Mouse (Mus musculus): ENCODE data around the gene Ric8a.

Gene Ric8a

DNA sequence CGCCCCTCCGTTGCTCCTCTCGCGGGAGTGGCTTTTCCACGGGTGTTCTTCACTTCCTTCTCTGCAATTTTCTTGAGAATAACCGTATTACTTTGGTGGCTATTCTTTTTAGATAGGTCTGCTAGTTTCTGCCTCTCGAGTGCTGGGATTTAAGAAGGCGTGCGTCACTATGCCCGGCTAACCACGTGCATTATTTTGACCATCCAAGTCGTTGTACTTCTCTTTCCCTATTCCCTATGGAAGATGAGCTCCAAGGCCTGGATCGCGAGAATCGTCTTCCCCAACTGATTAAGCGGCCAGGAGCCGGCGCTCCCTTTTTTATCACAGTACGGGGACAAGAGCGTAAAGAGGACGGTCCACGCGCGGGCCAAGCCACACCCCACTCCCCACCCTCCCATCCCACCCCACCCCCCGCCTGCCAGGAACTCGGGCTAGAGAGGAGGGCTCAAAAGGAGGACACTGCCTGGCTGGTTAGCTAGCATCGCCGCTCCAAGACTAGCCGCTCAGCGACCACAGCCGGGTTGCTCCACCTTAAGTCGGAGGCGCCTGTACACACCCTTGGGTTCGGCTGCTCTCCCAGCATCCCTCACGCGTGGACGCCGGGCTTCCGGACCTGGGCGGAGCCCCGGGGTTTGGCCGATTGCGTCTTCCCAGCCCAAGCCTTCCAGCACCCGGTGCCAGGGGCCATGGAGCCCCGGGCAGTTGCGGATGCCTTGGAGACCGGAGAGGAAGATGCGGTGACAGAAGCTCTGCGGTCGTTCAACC, at the start of gene Ric8a:
Gene Ric8a, plus strand, starts transcription at position 173 of the 765 bp plus-strand sequence.
- peak; percentile 54 for DNase-seq (ENCODE audit: low read depth)

DNA sequence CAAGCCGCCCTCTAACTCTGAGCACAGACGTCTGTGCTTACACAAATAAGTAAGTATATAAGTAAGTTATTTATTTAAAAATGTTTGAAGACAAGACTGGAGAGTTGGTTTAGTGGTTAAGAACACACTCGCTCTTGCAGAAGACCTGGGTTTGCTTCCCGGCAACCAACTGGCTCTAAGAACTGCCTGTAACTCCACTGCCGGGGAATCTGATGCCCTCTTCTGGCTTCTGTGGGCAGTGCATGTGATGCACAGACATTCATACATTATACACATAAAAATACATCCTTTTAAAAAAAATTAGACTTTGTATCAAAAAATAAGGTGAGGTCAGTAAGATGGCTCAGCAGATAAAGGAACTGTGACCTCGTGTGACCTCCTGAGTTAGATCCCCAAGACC, 46.3 kb upstream of the Ric8a start:
- DNase-seq (ENCODE audit: low read depth), result no peak

DNA sequence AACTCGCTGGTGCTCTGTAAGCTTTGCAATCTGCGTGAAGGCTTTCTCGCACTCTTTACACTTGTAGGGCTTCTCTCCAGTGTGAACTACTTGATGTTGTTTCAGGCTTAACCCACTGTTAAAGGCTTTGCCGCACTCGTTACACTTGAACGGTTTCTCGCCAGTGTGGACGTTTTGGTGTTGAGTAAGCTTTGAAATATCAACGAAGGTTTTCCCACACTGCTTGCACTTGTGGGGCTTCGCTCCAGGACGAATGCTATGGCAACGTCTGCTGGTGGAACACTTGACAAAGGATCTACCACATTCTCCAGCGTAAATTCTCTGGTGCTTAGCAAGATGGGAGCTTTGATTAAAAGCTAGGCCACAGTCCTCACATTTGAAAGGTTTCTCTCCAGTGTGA, 45.0 kb upstream of the Ric8a start:
- DNase-seq (ENCODE audit: low read depth), result no peak

DNA sequence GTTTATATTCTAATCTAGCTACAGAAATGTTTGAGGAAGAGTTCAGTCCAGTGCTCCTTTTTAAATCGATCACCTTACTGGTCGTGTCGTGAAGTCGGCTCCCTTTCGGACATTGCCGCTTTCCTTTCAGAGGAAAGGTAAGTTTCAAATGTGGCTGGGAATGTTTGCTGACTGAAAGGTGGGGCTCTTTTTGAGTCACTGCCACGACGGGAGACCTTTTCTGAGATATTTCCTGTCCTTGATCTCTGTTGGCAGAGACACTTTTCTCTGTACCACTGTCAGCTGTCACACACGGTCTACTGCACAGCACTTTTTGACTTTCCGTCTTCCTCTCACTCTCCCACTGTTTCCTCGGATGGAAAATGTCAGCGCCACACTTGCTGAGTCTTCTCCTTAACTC, 43.9 kb upstream of the Ric8a start:
- DNase-seq (ENCODE audit: low read depth), result no peak

DNA sequence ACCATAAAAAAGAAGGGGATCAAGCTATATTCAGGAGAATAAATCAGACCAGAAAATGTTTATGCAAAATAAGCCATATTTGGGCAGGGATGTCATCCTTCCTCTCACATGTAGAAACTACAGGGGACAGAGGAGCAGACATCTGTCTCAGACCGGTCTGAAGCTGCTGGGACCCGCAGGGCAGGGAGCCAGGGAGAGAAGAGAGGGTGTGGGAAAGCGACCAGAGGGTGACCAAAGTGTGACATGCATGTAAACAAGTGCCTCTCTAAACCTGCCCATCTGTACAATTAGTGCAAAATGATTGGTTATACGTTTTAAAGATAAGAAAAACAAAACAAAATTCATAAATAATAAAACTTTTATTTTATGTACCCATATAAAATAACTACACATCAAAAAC, 36.6 kb upstream of the Ric8a start:
- no peak for DNase-seq (ENCODE audit: low read depth)

DNA sequence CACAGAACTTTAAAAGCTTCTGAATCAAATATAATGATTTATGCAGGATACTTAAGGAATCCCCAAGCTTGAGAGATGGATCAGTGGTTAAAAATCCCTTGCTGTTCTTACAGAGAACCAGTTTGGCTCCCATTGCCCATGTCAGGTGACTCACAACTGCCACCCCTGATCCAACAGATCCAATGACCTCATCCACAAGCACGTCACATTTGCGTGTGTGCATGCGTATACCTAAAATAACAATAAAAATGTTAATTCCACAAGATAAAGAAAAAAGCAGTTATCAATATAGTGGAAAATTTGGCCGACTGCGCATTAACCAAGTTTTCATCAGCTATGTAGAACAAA, 35.5 kb upstream of the Ric8a start:
- no peak for DNase-seq (ENCODE audit: low read depth)

DNA sequence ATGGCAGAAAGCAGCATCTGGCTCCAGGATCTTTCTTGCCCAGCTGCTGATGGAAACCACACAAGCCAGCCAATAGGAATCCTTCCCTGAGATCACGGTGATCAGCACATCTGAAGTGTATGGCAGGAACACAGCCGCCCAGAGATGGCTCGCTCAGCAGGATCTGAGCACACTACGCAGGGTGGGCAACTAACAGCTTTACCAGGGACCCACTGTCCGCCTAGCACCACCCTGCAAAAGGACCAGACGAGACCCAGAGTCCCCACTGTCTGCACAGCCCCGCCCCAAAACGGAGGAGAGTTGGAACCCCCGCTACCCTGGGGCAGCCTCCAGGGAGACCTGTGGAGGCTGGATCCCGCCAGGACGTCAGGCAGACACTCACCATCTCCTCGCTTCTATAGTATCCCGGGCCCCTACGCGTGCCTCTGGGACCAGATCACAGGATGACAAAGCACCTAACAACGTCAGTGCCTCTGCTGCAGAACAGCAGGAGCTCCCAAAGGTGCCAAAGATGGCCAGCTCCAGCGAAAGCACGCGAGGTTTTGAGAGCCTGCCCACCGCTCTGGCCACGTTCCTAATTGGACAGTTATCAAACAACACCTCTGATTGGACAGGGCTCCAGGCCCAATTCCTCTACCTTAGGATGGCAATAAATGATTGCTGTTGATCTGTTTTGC, 35.0 kb upstream of the Ric8a start, which contains the start of gene Zfp941:
Gene Zfp941, minus strand, starts transcription at position 526 of the 677 bp plus-strand sequence.
- no peak for DNase-seq (ENCODE audit: low read depth)

DNA sequence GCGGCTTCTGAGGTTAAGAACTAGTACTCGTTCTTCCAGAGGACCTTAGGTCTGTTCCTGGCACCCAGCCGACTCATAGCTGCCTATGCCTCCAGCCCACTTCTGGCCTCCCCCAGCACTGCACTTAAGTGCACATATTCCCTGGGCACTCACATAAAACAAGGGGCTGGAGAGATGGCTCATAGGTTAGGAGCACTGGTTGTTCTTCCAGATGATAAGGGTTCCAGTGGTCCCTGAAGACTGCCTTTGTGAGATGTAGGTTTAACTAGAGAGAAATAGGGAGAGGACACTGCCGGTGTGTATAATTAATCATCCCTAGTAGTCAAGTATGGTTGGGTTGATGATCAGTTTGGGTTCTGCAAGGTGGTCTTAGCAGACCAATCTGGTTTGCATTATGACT, 34.0 kb upstream of the Ric8a start:
- no peak for DNase-seq (ENCODE audit: low read depth)

DNA sequence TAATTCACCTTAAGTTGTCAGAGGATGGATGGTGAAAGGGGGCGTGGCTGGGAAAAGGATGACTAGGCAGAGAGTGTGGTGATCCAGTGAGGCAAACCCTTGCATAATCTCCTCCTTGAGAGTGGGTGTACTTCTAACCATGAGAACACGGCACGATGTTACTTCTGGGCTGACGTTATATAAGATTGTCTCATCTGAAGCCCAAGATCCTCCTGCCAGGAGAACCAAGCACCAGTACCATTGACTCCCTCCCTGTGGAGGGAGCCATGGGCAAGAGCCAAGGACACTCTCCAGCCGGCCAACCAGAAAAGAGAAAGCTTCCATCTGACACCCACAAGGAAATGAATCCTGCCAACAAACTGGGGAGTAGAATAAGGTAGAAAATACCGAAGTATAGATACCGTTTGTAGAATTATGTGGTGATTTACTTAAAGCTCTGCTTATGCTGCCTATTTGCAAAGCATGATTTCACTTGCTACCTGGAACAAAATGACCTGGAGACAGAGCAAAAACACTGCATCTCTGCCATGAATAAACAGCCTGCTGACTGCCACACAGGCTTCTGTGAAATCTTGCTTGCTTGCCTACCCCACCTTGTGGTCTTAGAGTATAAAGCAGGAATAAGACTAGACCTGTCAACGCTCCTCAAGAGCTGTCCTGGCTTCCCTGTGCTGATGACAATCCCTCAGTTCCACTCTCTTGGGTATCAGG, 28.4 kb upstream of the Ric8a start:
- DNase-seq (ENCODE audit: low read depth), result peak; percentile 57

DNA sequence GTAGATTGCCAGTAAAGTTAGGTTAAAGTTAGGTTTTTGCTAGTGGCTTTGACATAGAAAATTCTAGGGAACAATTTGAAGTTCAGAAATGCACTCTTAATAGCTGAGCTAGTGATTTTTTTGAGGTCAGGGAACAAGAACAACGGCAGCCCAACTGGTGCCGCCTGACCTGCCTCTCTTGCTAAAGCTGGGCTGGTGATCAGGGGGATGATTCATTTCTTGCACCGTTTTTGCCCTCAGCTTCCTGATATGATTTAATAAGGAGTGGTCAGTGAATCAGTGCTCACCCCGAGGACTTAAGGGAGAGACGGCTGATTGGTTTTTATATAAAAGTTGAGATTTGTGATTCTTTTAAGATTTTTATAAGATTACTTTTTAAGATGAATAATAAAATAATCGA, 25.3 kb upstream of the Ric8a start:
- peak; percentile 71 for DNase-seq (ENCODE audit: low read depth)

DNA sequence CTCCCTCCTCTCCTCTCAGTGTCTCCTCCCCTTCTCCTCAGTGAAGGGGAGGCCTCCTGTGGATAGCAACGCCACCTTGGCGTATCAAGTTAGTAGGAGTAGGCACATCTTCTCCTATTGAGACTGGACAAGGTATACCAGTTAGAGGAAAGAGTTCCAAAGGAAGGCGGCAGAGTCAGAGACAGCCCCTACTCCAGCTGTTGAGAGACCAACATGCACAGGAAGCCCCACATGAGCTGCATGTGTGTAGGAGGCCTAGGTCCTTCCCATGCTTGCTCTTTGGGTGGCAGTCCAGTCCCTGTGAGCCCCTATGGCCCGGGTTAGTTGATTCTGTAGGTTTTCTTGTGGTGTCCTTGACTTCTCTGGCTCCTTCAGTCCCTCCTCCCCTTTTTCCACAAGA, 23.4 kb upstream of the Ric8a start:
- no peak for DNase-seq (ENCODE audit: low read depth)

DNA sequence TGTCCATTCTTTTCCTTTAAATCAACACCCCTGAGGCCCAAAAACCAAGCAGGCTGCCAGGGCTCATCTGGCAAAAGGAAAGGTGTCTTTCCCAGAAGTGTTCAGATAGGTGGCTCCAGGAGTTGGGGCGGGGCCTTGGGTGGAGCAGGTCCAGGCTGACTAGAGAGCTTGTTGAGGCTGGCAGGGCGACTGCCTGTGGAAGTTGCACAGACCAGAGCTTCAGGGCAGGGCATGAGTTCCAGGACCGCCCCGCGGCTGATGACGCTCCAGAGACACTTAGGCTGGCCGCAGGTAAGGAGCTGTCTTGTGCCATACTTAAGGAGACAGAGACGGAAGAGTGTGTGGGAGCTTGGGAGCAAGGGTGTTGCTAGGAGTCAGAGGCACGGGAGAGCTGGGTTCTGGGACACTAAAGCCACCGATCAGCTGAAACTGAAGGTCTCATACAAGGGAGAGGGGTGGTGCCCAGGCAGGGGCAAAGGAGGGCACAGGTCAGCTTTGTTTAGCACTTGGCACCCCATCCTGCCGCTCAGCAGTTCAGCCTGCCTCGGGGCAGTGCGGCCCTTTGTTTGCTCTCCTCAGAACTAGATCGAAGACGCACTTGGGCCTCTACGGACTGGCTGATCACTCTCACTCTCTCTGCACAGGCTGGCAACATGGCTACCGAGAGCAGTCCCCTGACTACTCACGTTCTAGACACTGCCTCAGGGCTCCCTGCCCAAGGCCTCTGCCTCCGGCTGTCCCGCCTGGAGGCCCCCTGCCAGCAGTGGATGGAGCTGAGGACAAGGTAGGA, 21.6 kb upstream of the Ric8a start, which contains the start of gene Urah:
Gene Urah, plus strand, starts transcription at position 51 of the 790 bp plus-strand sequence.
- no peak for DNase-seq (ENCODE audit: low read depth)

DNA sequence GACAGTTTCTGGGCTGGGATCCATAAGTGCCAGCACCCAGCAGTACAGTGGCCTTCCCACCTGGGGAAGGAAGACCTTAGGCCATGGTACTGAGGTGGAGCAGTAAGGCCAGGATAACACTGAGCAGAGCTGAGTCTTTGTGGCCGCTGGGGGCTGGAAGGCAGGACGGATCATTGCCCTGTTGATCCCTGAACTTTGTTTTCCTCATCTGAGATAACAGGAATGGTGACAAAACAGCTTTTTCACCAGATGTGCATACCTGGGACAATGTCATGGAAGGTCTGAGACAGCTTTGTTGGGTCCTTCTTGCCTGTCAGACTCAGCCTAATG, 21.0 kb upstream of the Ric8a start:
- no peak for DNase-seq (ENCODE audit: low read depth)

DNA sequence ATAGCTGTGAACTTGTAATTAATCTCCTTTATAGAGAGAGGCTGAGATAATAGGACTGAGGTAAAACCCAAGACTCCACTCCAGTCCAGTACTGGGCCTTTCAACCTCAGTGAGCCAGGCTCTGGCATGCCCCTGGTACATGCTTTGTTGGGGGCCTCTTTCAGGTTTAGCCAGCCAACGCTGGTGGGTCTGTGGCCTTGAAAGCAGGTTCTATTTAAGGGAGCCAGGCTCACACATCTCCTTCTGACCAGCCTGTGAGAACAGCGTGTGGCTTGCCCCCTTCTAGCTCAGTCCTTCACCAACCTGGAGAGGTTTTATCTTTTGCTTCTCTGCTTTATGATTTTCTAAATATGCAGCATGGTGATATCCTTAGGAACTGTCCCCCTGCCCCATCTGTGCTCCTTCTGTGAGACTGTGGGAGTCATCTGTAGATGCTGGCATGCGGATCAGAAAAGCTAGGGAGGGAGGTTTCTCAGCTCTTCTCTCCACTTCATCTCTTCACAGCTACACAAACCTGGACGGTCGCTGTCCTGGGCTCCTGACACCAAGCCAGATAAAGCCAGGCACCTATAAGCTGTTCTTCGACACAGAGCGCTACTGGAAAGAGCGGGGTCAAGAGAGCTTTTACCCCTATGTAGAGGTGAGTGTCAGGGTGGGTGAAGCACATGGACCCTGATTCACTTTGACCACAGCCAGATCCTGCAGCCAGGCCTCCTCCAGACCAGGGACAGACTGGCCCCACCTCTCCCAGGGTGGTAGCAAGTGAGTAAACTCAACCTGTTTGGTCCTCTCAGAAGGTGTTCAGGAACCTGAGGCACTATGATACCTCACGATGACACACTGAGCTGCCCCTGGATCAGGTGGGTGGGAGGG, 20.3 kb upstream of the Ric8a start:
- DNase-seq (ENCODE audit: low read depth), result no peak

DNA sequence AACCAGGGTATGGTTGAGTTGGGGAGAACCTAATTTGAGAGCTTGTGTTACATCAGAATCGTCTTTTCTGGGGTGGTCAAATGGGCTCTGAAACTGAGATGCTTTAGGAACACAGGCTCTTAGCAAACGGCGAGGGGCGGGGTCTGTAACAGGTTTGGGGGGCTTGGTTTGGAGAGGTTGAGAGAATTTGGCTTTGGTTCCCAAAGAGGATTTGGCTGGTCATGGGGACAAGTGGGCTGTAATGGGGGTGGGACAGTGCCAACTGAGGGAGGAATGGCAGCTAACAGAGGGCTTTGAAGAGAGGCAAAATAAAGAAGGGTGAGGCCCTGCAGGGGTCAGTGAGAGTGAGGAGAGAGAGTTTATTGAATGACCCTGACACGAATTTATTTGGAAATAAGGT, 17.2 kb upstream of the Ric8a start:
- DNase-seq (ENCODE audit: low read depth), result no peak

DNA sequence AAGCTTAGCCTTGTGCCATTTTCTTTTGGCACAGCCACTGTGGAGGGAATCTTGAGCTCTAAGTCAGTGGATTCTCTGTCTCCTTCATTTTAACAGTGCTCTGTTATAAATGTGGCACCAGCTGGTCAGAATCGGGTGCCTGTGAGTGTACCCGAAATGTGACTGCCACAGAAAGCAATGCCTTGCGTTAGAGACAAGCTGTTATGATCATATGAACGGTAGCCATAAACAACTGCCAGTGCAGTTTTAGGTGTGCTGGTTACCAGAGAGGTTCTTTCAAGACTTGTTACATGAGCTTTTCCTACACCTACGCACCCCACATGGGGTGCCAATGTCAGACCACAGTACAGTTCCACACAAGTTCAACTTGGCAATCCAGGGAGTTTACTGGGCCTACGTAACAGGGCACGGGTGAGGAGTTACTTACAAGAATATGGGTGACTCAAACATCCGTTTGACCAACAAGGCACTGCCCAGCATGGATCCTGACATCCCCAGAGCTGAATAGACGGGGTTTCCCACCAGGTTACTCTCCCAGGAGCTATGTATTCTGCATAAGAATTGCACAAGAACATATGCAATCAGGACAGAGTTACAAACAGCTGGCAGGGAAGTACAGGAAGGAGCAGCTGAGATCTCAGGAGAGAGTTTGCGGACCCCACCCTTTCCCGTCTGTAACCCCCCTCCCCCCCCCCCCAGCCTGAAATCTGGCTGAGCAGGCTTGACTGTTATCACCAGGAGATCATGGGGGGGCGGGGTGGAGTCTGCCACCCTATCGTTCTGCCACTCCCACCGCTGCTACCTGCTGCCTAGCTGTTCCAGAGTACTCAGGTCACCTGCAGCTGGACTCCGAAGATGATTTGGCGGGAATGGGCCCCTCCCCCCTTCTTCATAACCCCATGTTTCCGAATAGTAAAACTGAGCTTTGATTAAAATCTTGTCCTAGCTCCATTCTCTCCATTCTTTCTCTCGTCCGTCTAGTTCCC, 15.7 kb upstream of the Ric8a start:
- no peak for DNase-seq (ENCODE audit: low read depth)

DNA sequence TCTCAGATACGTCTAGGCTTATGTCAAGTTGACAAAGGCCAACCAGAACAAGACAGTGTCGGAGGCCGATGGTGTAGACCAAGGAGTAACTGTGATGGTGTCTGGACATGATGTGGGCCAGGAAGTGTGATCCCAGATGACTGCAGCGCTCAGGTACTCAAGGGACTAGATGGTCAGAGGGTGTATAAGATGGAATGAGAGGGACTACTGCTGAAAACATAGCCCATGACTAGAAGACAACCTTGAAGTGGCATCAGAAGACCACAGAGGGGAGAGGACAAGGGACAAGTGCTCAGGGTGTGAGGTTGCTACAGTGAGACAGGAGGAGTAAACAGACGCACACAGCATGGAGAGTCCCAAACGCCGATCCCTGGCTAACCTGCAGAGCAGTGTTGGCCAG, 13.0 kb upstream of the Ric8a start:
- no peak for DNase-seq (ENCODE audit: low read depth)

DNA sequence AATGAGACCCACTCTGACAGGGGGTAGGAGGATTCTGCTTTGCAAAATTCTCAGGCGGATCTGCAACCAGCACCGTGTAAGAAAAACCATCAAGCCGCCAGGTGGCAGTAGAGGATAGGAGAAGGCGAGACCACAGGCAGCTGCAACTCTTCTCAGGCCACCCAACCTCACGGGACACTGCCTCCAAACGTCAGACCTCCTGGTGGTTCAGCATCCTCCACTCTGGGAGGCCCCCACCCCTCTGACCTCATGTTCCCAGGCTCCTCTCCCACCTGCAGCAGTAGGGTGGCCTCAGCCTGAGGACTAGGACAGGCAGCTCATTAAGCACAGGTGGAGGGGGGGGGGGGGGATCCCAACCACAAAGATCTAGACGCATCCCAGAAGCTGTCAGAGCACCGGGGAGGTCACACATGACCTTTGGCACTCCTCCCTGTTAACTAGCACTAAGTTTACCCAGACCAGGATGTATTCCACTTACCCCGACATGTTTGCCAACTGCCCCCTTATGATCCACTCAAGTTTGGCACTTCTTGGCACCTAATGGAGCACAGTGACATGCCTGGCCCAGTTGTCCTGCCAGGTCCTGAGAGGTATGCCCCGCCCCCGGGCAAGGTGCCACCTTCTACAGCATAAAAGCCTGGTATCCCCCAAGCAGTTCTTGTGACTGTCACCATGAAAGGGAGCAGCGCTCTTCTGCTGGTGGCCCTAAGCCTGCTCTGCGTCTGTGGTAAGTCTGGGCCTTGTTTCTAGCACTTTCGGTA, 11.7 kb upstream of the Ric8a start, which contains the start of gene Scgb1c1:
Gene Scgb1c1, plus strand, starts transcription at position 643 of the 761 bp plus-strand sequence.
- no peak for DNase-seq (ENCODE audit: low read depth)

DNA sequence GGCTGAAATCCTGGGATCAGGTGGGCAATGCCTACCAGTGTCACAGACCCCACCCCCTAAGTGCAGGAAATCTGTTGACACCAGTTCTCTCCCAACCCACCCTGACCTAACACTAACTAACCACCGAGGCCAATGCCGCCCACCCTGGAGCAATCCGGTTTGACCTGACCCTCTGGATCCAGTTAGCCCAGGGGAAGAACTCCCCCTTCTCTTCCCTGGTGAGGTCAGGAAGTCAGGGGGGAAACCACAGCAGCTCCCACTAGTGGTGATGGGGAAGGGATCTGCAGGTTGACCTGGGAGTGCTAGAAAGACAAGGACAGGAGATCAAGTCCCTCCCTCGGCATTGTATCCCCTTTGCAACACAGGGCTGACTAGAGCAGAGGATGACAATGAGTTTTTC, 11.1 kb upstream of the Ric8a start:
- DNase-seq (ENCODE audit: low read depth), result no peak
